ENCODE assay signal across 8 mouse cellular contexts in the genomic region with DNA sequence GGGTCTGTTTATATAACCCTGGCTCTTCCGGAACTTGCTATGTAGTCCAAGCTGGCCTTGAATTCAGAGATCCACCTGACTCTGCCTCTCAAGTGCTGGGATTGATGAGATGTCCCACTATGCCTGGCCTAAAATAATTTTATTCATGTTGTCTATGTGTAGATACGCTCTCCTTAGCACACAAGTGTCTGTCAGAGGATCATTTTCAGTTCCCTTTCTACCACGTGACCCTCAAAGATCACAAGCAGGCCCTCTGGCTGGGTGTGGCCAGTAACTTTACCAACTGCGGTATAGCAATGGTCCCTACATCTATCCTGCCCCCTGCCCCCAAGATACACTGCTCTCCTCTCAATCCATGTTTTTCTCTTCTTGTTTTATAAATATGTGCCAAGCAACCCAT. TPM values are rescaled to one million over a fixed set of nuclear protein-coding genes. Genes with fewer than 3 reads are reported as not detected.
DNase-seq lines count a peak whose midpoint lies in the region; ATAC-seq and TF ChIP-seq lines count a peak whose summit lies in the region.

No protein-coding gene starts in this region.

- peak; percentile 34 for DNase-seq in gastrocnemius, adult 18-20 months (ENCODE audit: low spot score)
- no peak for DNase-seq in gastrocnemius, postnatal 4 days (ENCODE audit: low spot score in 2 of 2)
- peak; percentile 42 for DNase-seq in G1E (ENCODE audit: low spot score)
- DNase-seq in layer of hippocampus, adult 11-12 months (ENCODE audit: low spot score): peak; percentile 79
- no peak for DNase-seq in ovary, adult 18-20 months (ENCODE audit: low spot score)

- no peak overlapping the region for H3K27ac ChIP-seq in hindbrain, embryonic 13.5 days
- H3K27ac ChIP-seq in intestine, embryonic 16.5 days (ENCODE audit: low read length): no peak overlapping the region

- no peak for TF ChIP-seq CTCF in G1E (IDR thresholded peaks at IDR 0.05; ENCODE audit: low read depth, low read length)

- no peaks in the 10 kb centered on the region for H3K27me3 ChIP-seq in G1E (ENCODE audit: insufficient read depth, low read length)
- no peaks in the 10 kb centered on the region for H3K27me3 ChIP-seq in hindbrain, embryonic 13.5 days
- no peaks in the 10 kb centered on the region for H3K27me3 ChIP-seq in intestine, embryonic 16.5 days (replicated peaks; ENCODE audit: control insufficient read depth, insufficient read depth, low read length)

- 91% methylated on average over 4 of the region's 4 CpGs for WGBS in hindbrain, embryonic 13.5 days
- WGBS in intestine, embryonic 16.5 days: 82% methylated on average over 4 of the region's 4 CpGs

- no peak overlapping the region; the same call in 1 of the 2 replicates for H3K4me3 ChIP-seq in G1E (ENCODE audit: low read depth, low read length)
- no peak overlapping the region for H3K4me3 ChIP-seq in hindbrain, embryonic 13.5 days
- H3K4me3 ChIP-seq in intestine, embryonic 16.5 days (ENCODE audit: low read length): no peak overlapping the region

- ATAC-seq in G1E (ENCODE audit: extremely low read depth, insufficient number of reproducible peaks, low FRiP score, poor library complexity, severe bottlenecking): peak; percentile 59; the same call in 1 of the 2 replicates
- peak; percentile 70 for ATAC-seq in megakaryocyte progenitor cell, adult 5-6 weeks (replicated peaks; ENCODE audit: poor library complexity)
- no peak for ATAC-seq in hindbrain, embryonic 13.5 days (ENCODE audit: low FRiP score)
- ATAC-seq in intestine, embryonic 16.5 days: no peak

- no peak overlapping the region for H3K9ac ChIP-seq in hindbrain, embryonic 13.5 days
- no peak overlapping the region for H3K9ac ChIP-seq in intestine, embryonic 16.5 days (ENCODE audit: low read depth, low read length)

- peaks cover 43% of the 10 kb centered on the region for H3K4me1 ChIP-seq in G1E (ENCODE audit: insufficient read depth, low read depth, low read length)
- no peaks in the 10 kb centered on the region for H3K4me1 ChIP-seq in hindbrain, embryonic 13.5 days (replicated peaks)
- no peaks in the 10 kb centered on the region for H3K4me1 ChIP-seq in intestine, embryonic 16.5 days (ENCODE audit: control insufficient read depth, insufficient read depth, low read length)

- H3K9me3 ChIP-seq in G1E (replicated peaks): no peaks in the 10 kb centered on the region
- H3K9me3 ChIP-seq in hindbrain, embryonic 13.5 days: no peaks in the 10 kb centered on the region
- H3K9me3 ChIP-seq in intestine, embryonic 16.5 days (ENCODE audit: control insufficient read depth, low read length): no peaks in the 10 kb centered on the region

- H3K36me3 ChIP-seq in G1E (replicated peaks): no peaks in the 10 kb centered on the region
- no peaks in the 10 kb centered on the region for H3K36me3 ChIP-seq in hindbrain, embryonic 13.5 days
- H3K36me3 ChIP-seq in intestine, embryonic 16.5 days (ENCODE audit: control insufficient read depth, insufficient read depth, low read length): no peaks in the 10 kb centered on the region

- no peak overlapping the region for H3K4me2 ChIP-seq in hindbrain, embryonic 13.5 days
- no peak overlapping the region for H3K4me2 ChIP-seq in intestine, embryonic 16.5 days (ENCODE audit: low read depth, low read length)

RNA-seq across cellular contexts. Expression of a gene that starts 10.0 kb away (rescaled TPM):
- not detected for total RNA-seq in gastrocnemius, adult 18-20 months (2021)
- under 1 TPM in 1 of 2 experiments, not detected in 1; 0.21 TPM for total RNA-seq in gastrocnemius, postnatal 4 days (2021)
- 26.2 and 36.0 TPM in 2 replicates for total RNA-seq in G1E (2014; fragmentation: Nextera tagmentation)
- total RNA-seq in G1E (2017): 7.7 and 9.1 TPM in 2 replicates
- polyA plus RNA-seq in G1E (2012): 5.0 and 5.6 TPM in 2 replicates
- 0.71 and 0.94 TPM in 2 replicates for total RNA-seq in megakaryocyte progenitor cell, adult 5-6 weeks (2015)
- 0.46 and 1.1 TPM in 2 replicates for total RNA-seq in megakaryocyte progenitor cell, adult 5-6 weeks (2017)
- 0.25 and 0.26 TPM in 2 replicates for polyA plus RNA-seq in hindbrain, embryonic 13.5 days (2015; fragmentation: Nextera tagmentation; extraction: Ambion mirVana)
- polyA plus RNA-seq in intestine, embryonic 16.5 days (2015; fragmentation: Nextera tagmentation; extraction: Ambion mirVana): 0.06 TPM in 1 of 2 replicates, not detected in the other

Comparison
In these comparisons a context has a peak if more than half of its experiments do, and no peak if none do; other contexts are left out.
1. DNase-seq: peak in gastrocnemius, adult 18-20 months (single experiment), G1E (single experiment) and layer of hippocampus, adult 11-12 months (single experiment); none in gastrocnemius, postnatal 4 days (0 of 2) and ovary, adult 18-20 months (single experiment).
2. ATAC-seq: peak in G1E (single experiment) and megakaryocyte progenitor cell, adult 5-6 weeks (single experiment); none in hindbrain, embryonic 13.5 days (single experiment) and intestine, embryonic 16.5 days (single experiment).
3. RNA of a gene that starts 10.0 kb away (total RNA-seq): 7.7 to 36.0 TPM in G1E; 0.46 to 1.1 TPM in megakaryocyte progenitor cell, adult 5-6 weeks, 0.21 TPM in gastrocnemius, postnatal 4 days and not detected in gastrocnemius, adult 18-20 months; every median in the first group is over 4 times any median in the second.